Mouse (Mus musculus): ENCODE measurements around the gene Nudcd3.

GRCm38 (mm10) chr11:6158515-6158914 is 41.7 kb downstream of the Nudcd3 start:
- TF ChIP-seq SIN3A (IDR thresholded peaks at IDR 0.05; ENCODE audit: low read length) (no peak), RCOR1 (conservative IDR thresholded peaks at IDR 0.05; ENCODE audit: low read depth, low read length) (no peak), ELF1 (IDR thresholded peaks at IDR 0.05; ENCODE audit: low read depth, low read length) (no peak), NRF1 (IDR thresholded peaks at IDR 0.05; ENCODE audit: low read depth, low read length) (no peak), HCFC1 (IDR thresholded peaks at IDR 0.05; ENCODE audit: low read depth, low read length) (no peak), USF1 (IDR thresholded peaks at IDR 0.05; ENCODE audit: low read depth, low read length) (no peak), E2F4 (IDR thresholded peaks at IDR 0.05; ENCODE audit: insufficient replicate concordance, low read depth, low read length) (no peak), POLR2A (IDR thresholded peaks at IDR 0.05; ENCODE audit: low read depth, low read length) (no peak), MAFK (IDR thresholded peaks at IDR 0.05; ENCODE audit: insufficient replicate concordance, low read length) (no peak), JUND (conservative IDR thresholded peaks at IDR 0.05; ENCODE audit: low read depth, low read length) (no peak), CTCF (conservative IDR thresholded peaks at IDR 0.05 in 1 of 2, IDR thresholded peaks at IDR 0.05 in 1 of 2; ENCODE audit: low read depth in 2 of 2, low read length in 2 of 2) (no peak)
